Mouse (Mus musculus) neutrophil, adult 83 days (primary cell): ENCODE results near the gene St6galnac4. TPM values are rescaled to one million over a fixed set of nuclear protein-coding genes. Genes with fewer than 3 reads are reported as not detected.

Source experiments
- total RNA-seq, 2 experiments: library from RNA; stranded (reverse); gene quantifications; one replicate each; pipeline ENCODE4 v1.2.4; 2023

Gene St6galnac4
- 10 to 100 TPM; 13.1 to 14.0 TPM for total RNA-seq

GRCm38 (mm10) chr2:32586871-32587351, at the start of gene St6galnac4:
Gene St6galnac4, plus strand, starts transcription at chr2:32587095.

GRCm38 (mm10) chr2:32570698-32571494, 16.0 kb upstream of the St6galnac4 start, which contains the start of gene Dpm2:
Gene Dpm2, plus strand, starts transcription at chr2:32570858.

DNA sequence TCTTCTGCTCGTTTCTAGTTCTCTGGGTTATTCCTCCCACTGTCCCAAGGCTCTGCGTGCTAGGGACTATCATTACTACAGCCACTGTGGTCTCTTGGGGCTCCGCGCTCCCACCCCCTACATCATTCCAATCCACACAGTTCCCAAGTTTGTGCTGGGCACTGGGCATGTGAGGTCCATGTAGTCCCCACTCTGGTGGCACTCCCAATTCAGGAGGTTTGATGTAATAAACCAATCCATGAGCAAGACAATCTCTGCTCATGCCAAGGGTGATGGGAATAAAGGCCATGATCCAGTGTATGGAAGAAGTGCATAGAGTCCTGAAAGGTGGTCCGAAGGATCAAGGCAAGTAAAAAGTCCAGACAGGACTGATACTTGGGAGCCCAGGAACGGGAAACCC, 12.4 kb upstream of the St6galnac4 start, which contains the start of gene Pip5kl1:
Pip5kl1 (plus strand) TSS at position 301 of the 400 bp plus-strand sequence.

DNA sequence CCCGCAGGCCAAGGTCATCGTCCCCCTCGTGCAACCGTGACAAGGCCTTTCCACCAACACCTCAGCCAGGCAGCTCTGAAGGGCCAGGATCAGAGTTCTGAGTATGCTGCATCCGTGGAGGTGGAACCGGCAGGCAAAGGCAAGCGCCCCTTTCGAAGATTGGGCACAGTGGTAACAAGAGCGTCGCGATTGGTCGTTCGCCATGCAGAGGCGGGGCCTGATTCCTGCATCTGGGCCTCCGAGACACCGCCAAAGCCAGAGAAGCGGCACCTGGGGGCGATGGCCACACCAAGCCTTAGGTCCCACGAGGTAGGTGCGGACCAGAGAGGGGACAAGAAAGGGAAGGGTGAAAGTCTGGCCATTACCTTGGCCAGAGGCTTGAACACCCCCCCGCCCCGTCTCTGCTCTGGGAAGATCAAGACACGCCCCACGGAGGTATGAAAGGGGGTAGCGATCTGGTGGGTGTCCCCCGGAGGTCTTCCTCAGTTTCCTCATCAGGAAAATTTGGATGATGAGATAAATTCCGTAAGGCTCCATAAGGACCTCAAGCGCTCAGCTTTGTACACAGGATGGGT, 11.2 kb upstream of the St6galnac4 start, which contains the start of gene 9430097D07Rik:
9430097D07Rik (minus strand) TSS at position 99 of the 575 bp plus-strand sequence.

GRCm38 (mm10) chr2:32599409-32599808, 12.5 kb downstream of the St6galnac4 start, which contains the start of gene St6galnac6:
Gene St6galnac6, plus strand, starts transcription at chr2:32599709.

GRCm38 (mm10) chr2:32621517-32621859, 34.6 kb downstream of the St6galnac4 start, which contains the start of gene Ak1:
Gene Ak1, plus strand, starts transcription at chr2:32621758.

GRCm38 (mm10) chr2:32646379-32647056, 59.6 kb downstream of the St6galnac4 start, which contains the start of gene Eng:
Gene Eng, plus strand, starts transcription at chr2:32646595.

Other genes with a start within 250 kb of the St6galnac4 start
- 10 to 100 TPM; 75.1 to 90.9 TPM for gene Ciz1, start 234.8 kb upstream of the St6galnac4 start, total RNA-seq
- gene Dnm1, start 233.8 kb upstream of the St6galnac4 start, total RNA-seq, result under 1 TPM; 0.13 to 0.33 TPM
- gene 1110008P14Rik, start 205.2 kb upstream of the St6galnac4 start, total RNA-seq, result 10 to 100 TPM; 41.6 to 44.2 TPM
- 1,000 to 10,000 TPM; 9,162 to 9,449 TPM for gene Lcn2, start 198.8 kb upstream of the St6galnac4 start, total RNA-seq
- gene Ptges2, start 191.2 kb upstream of the St6galnac4 start, total RNA-seq, result 10 to 100 TPM; 12.1 to 14.7 TPM
- gene Naif1, start 136.6 kb upstream of the St6galnac4 start, total RNA-seq, result 1 to 10 TPM; 3.9 to 5.4 TPM
- 10 to 100 TPM in 1 of 2 experiments, 1 to 10 TPM in 1; 9.8 to 13.1 TPM for gene Slc25a25, start 135.7 kb upstream of the St6galnac4 start, total RNA-seq
- gene Fam102a, start 51.8 kb upstream of the St6galnac4 start, total RNA-seq, result 10 to 100 TPM; 13.9 to 14.1 TPM
- gene Dpm2, start 16.2 kb upstream of the St6galnac4 start, total RNA-seq, result 10 to 100 TPM; 49.9 to 51.1 TPM
- under 1 TPM; 0.77 to 0.96 TPM for gene Pip5kl1, start 12.3 kb upstream of the St6galnac4 start, total RNA-seq
- gene 9430097D07Rik, start 11.4 kb upstream of the St6galnac4 start, total RNA-seq, result not detected
- gene St6galnac6, start 12.6 kb downstream of the St6galnac4 start, total RNA-seq, result 10 to 100 TPM; 14.3 to 19.2 TPM
- gene Ak1, start 34.7 kb downstream of the St6galnac4 start, total RNA-seq, result under 1 TPM; 0.59 to 0.71 TPM
- gene Eng, start 59.5 kb downstream of the St6galnac4 start, total RNA-seq, result 10 to 100 TPM; 11.2 to 14.1 TPM
- 10 to 100 TPM in 1 of 2 experiments, 1 to 10 TPM in 1; 8.6 to 14.7 TPM for gene Fpgs, start 117.0 kb downstream of the St6galnac4 start, total RNA-seq
- 100 to 1,000 TPM; 122 to 147 TPM for gene Cdk9, start 126.0 kb downstream of the St6galnac4 start, total RNA-seq
- gene Sh2d3c, start 134.0 kb downstream of the St6galnac4 start, total RNA-seq, result 100 to 1,000 TPM; 210 to 224 TPM
- not detected for gene 6330409D20Rik, start 153.9 kb downstream of the St6galnac4 start, total RNA-seq
- gene Tor2a, start 170.1 kb downstream of the St6galnac4 start, total RNA-seq, result 10 to 100 TPM; 17.1 to 21.4 TPM
- not detected for gene Ttc16, start 188.5 kb downstream of the St6galnac4 start, total RNA-seq
- gene Ptrh1, start 188.7 kb downstream of the St6galnac4 start, total RNA-seq, result 1 to 10 TPM; 1.7 TPM
- not detected for gene Cfap157, start 197.3 kb downstream of the St6galnac4 start, total RNA-seq